In genomic region chr8:125670420-125670819, GRCm38 (mm10) we compare ENCODE assay signal across 8 mouse cellular contexts. TPM values are rescaled to one million over a fixed set of nuclear protein-coding genes. Genes with fewer than 3 reads are reported as not detected.
A peak's percentile ranks its signal among the peaks of the same experiment; 100 is the strongest.
DNase-seq lines count a peak whose midpoint lies in the region; ATAC-seq and TF ChIP-seq lines count a peak whose summit lies in the region.

No protein-coding gene starts in this region.

- peaks cover 7% of the 10 kb centered on the region for H3K4me1 ChIP-seq in erythroblast, embryonic 14.5 days (ENCODE audit: control insufficient read depth)
- H3K4me1 ChIP-seq in thymus, adult 2 months (replicated peaks; ENCODE audit: control insufficient read depth, insufficient read depth, low read length), result peaks cover 20% of the 10 kb centered on the region
- peaks cover 21% of the 10 kb centered on the region for H3K4me1 ChIP-seq in limb, embryonic 15.5 days
- H3K4me1 ChIP-seq in stomach, postnatal 0 days (replicated peaks; ENCODE audit: control insufficient read depth, insufficient read depth), result no peaks in the 10 kb centered on the region

- H3K9ac ChIP-seq in limb, embryonic 15.5 days, result no peak overlapping the region
- H3K9ac ChIP-seq in stomach, postnatal 0 days (ENCODE audit: low read length), result no peak overlapping the region; the same call in 1 of the 2 replicates

- WGBS in thymus, adult 2 months, result 97% methylated on average over 6 of the region's 6 CpGs
- WGBS in limb, embryonic 15.5 days, result 96% methylated on average over 6 of the region's 6 CpGs
- WGBS in stomach, postnatal 0 days, result 96% methylated on average over 6 of the region's 6 CpGs

- no peak overlapping the region for H3K27ac ChIP-seq in thymus, adult 2 months (ENCODE audit: control insufficient read depth, insufficient read depth, low read length)
- peak overlapping the region; percentile 47; the same call in 1 of the 2 replicates for H3K27ac ChIP-seq in limb, embryonic 15.5 days
- H3K27ac ChIP-seq in stomach, postnatal 0 days (replicated peaks), result no peak overlapping the region

- peaks cover 7% of the 10 kb centered on the region for H3K27me3 ChIP-seq in erythroblast, embryonic 14.5 days (ENCODE audit: control insufficient read depth)
- no peaks in the 10 kb centered on the region for H3K27me3 ChIP-seq in thymus, adult 2 months (ENCODE audit: control insufficient read depth, insufficient read depth, low read length)
- no peaks in the 10 kb centered on the region for H3K27me3 ChIP-seq in limb, embryonic 15.5 days
- H3K27me3 ChIP-seq in stomach, postnatal 0 days (ENCODE audit: control insufficient read depth, insufficient read depth, low read length), result no peaks in the 10 kb centered on the region

- peaks cover 34% of the 10 kb centered on the region for H3K9me3 ChIP-seq in erythroblast, embryonic 14.5 days (ENCODE audit: control insufficient read depth, low read length)
- H3K9me3 ChIP-seq in limb, embryonic 15.5 days, result peaks cover 21% of the 10 kb centered on the region
- peaks cover 16% of the 10 kb centered on the region for H3K9me3 ChIP-seq in stomach, postnatal 0 days (ENCODE audit: control insufficient read depth, low read length)

- DNase-seq in thymus, adult 2 months, result no peak
- no peak for DNase-seq in thymus, postnatal 4 days
- DNase-seq in stomach, postnatal 0 days (ENCODE audit: low spot score), result no peak
- DNase-seq in left cerebral cortex, adult 9 months (ENCODE audit: low spot score in 2 of 2), result no peak
- DNase-seq in thymus, adult 18-20 months, result no peak

- no peaks in the 10 kb centered on the region for H3K36me3 ChIP-seq in erythroblast, embryonic 14.5 days (ENCODE audit: control insufficient read depth)
- no peaks in the 10 kb centered on the region for H3K36me3 ChIP-seq in thymus, adult 2 months (ENCODE audit: control insufficient read depth, insufficient read depth, low read length)
- peaks cover 7% of the 10 kb centered on the region; the same call in 1 of the 2 replicates for H3K36me3 ChIP-seq in limb, embryonic 15.5 days
- no peaks in the 10 kb centered on the region for H3K36me3 ChIP-seq in stomach, postnatal 0 days (ENCODE audit: control insufficient read depth, insufficient read depth, low read length)

- ATAC-seq in erythroblast, adult 5-6 weeks (replicated peaks; ENCODE audit: low FRiP score, poor library complexity, severe bottlenecking), result no peak
- ATAC-seq in limb, embryonic 15.5 days (ENCODE audit: insufficient number of reproducible peaks, low FRiP score, low TSS enrichment, low read depth), result no peak
- ATAC-seq in stomach, postnatal 0 days (ENCODE audit: low FRiP score, low TSS enrichment), result no peak

- TF ChIP-seq POLR2A in thymus, adult 2 months (IDR thresholded peaks at IDR 0.05; ENCODE audit: control insufficient read depth, extremely low read depth, insufficient read depth, low read length, poor library complexity), result no peak

- no peak for TF ChIP-seq CTCF in thymus, adult 2 months (IDR thresholded peaks at IDR 0.05; ENCODE audit: borderline replicate concordance, control insufficient read depth, extremely low read depth, insufficient read depth, low read length, poor library complexity)
- no peak for TF ChIP-seq CTCF in stomach, postnatal 0 days (IDR thresholded peaks at IDR 0.05; ENCODE audit: low read depth)

- peak overlapping the region; percentile 60 for H3K4me3 ChIP-seq in erythroblast, embryonic 14.5 days (replicated peaks)
- H3K4me3 ChIP-seq in thymus, adult 2 months (ENCODE audit: control insufficient read depth, insufficient read depth, low read length), result peak overlapping the region; percentile 66; the same call in 1 of the 2 replicates
- H3K4me3 ChIP-seq in limb, embryonic 15.5 days, result peak overlapping the region; percentile 57
- peak overlapping the region; percentile 53 for H3K4me3 ChIP-seq in stomach, postnatal 0 days (ENCODE audit: low read depth, low read length)

- peak overlapping the region; percentile 92 for H3K4me2 ChIP-seq in limb, embryonic 15.5 days
- peak overlapping the region; percentile 68; the same call in 1 of the 2 replicates for H3K4me2 ChIP-seq in stomach, postnatal 0 days (replicated peaks; ENCODE audit: low read depth)

- TF ChIP-seq EP300 in stomach, postnatal 0 days (optimal IDR thresholded peaks at IDR 0.05), result no peak

RNA-seq across cellular contexts. Expression of gene Map10, which starts 0.8 kb away (rescaled TPM):
- not detected in 2 replicates for polyA plus RNA-seq in erythroblast, embryonic 14.5 days (2012)
- 0.42 TPM in 1 of 2 replicates, not detected in the other for total RNA-seq in erythroblast, adult 5-6 weeks (2015; ENCODE audit: low replicate concordance)
- total RNA-seq in erythroblast, adult 5-6 weeks (2017; ENCODE audit: low replicate concordance), result 0.14 TPM in 1 of 2 replicates, not detected in the other
- polyA plus RNA-seq in thymus, adult 2 months (2012; rRNA removed), result 1.5 and 2.5 TPM in 2 replicates
- 5.4 and 5.9 TPM in 2 replicates for polyA plus RNA-seq in limb, embryonic 15.5 days (2015; fragmentation: Nextera tagmentation; extraction: Ambion mirVana)
- polyA plus RNA-seq in stomach, postnatal 0 days (2015; fragmentation: Nextera tagmentation; extraction: Ambion mirVana), result 1.8 and 2.2 TPM in 2 replicates

RNA-seq across cellular contexts. Expression of gene Ntpcr, which starts 59.3 kb away (rescaled TPM):
- 0.12 and 0.39 TPM in 2 replicates for polyA plus RNA-seq in erythroblast, embryonic 14.5 days (2012)
- 4.2 and 14.2 TPM in 2 replicates for total RNA-seq in erythroblast, adult 5-6 weeks (2015; ENCODE audit: low replicate concordance)
- 3.2 and 10.7 TPM in 2 replicates for total RNA-seq in erythroblast, adult 5-6 weeks (2017; ENCODE audit: low replicate concordance)
- polyA plus RNA-seq in thymus, adult 2 months (2012; rRNA removed), result 23.1 and 27.4 TPM in 2 replicates
- polyA plus RNA-seq in limb, embryonic 15.5 days (2015; fragmentation: Nextera tagmentation; extraction: Ambion mirVana), result 38.6 and 40.0 TPM in 2 replicates
- polyA plus RNA-seq in stomach, postnatal 0 days (2015; fragmentation: Nextera tagmentation; extraction: Ambion mirVana), result 32.2 and 34.1 TPM in 2 replicates

Comparison
In these comparisons a context has a peak if more than half of its experiments do, and no peak if none do; other contexts are left out.
1. RNA of gene Ntpcr, which starts 59.3 kb away (polyA plus RNA-seq): 38.6 to 40.0 TPM in limb, embryonic 15.5 days, 32.2 to 34.1 TPM in stomach, postnatal 0 days and 23.1 to 27.4 TPM in thymus, adult 2 months; 0.12 to 0.39 TPM in erythroblast, embryonic 14.5 days; every median in the first group is over 10 times any median in the second.
2. Peak in every context shown above with its lines, with median percentiles within 50 percentile points of each other: H3K4me3 ChIP-seq.